Mouse (Mus musculus): Measurements from ENCODE around the gene Hhatl. TPM values are rescaled to one million over a fixed set of nuclear protein-coding genes. Genes with fewer than 3 reads are reported as not detected.

Gene Hhatl
- total and polyA plus RNA-seq, 3 experiments = 96.3 to 201 (median 111) TPM

DNA sequence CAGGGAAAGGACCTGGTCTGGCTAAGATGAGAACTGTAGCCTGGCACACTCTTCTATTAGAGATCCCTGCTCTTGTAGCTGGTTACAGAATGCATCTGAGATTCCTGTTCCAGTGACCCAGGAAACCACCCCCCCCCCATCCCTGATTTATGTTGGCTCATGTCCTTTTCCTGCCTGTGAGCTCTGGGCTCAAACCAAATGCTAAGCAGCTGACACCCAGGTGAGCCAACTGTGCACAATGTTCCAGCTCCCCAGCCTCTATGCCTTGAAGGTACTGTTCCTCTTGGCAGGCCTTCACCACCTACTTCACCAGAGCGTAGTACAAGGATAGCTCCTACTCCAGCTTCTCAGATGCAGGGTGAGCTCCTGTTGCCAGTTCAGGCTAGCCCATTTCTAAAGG lies 30.7 kb upstream of the Hhatl start:
- H3K36me3 ChIP-seq (ENCODE audit: control insufficient read depth, insufficient read depth, low read length) = no peaks in the 10 kb centered on the region
- peaks cover 10% of the 10 kb centered on the region for H3K4me1 ChIP-seq (ENCODE audit: control insufficient read depth, insufficient read depth, low read length)
- H3K27me3 ChIP-seq (ENCODE audit: control insufficient read depth, insufficient read depth, low read length) = no peaks in the 10 kb centered on the region
- 74% methylated on average over 1 of the region's 1 CpGs for WGBS
- TF ChIP-seq EP300 (IDR thresholded peaks at IDR 0.05; ENCODE audit: insufficient read depth, low read depth, low read length) (peak; percentile 73; the same call in 1 of the 2 replicates), CTCF (IDR thresholded peaks at IDR 0.05) (no peak), POLR2A (IDR thresholded peaks at IDR 0.05; ENCODE audit: insufficient read depth, low read depth, low read length) (no peak)
- DNase-seq = peak in 1 of 2 experiments; percentile 57
- intact Hi-C loops (cut with DNase I) = loop anchor here (5.0 kb wide), 2 partner anchors 46 to 66 kb away; partner anchors contain the start of genes Klhl40 and Zfp651
- H3K79me2 ChIP-seq (replicated peaks; ENCODE audit: control insufficient read depth, insufficient read depth, low read length) = no peaks in the 10 kb centered on the region
- no peak overlapping the region for H3K9ac ChIP-seq (ENCODE audit: low read depth, low read length)
- peak overlapping the region; percentile 59 for H3K27ac ChIP-seq
- no peak overlapping the region for H3K4me3 ChIP-seq

DNA sequence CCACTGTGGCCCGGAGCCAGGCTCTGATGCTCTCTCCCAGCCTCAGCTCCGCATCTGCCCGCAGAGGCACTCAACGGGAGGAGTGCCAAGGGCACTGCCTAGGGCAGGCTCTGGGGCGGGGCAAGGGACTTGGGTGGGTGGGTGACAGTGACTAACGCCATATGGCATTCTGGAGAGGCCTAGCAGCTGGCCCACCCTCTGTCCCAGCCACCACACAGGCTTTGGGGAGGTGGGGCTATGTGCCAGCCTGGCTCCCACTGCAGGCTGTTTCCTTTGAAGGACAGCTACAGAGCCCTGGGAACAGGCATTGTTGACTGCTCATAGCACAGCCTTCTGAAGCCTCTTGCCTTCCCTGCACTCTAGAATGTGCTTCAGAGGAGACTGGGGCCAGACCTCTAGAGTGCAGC lies 30.3 kb upstream of the Hhatl start:
- Histone ChIP-seq H3K27me3 (ENCODE audit: control insufficient read depth, insufficient read depth, low read length) (no peaks in the 10 kb centered on the region), H3K4me1 (ENCODE audit: control insufficient read depth, insufficient read depth, low read length) (peaks cover 10% of the 10 kb centered on the region), H3K9ac (ENCODE audit: low read depth, low read length) (no peak overlapping the region), H3K27ac (peak overlapping the region; percentile 59), H3K79me2 (replicated peaks; ENCODE audit: control insufficient read depth, insufficient read depth, low read length) (no peaks in the 10 kb centered on the region), H3K4me3 (no peak overlapping the region), H3K36me3 (ENCODE audit: control insufficient read depth, insufficient read depth, low read length) (no peaks in the 10 kb centered on the region)
- TF ChIP-seq CTCF (IDR thresholded peaks at IDR 0.05) (no peak), POLR2A (IDR thresholded peaks at IDR 0.05; ENCODE audit: insufficient read depth, low read depth, low read length) (no peak), EP300 (IDR thresholded peaks at IDR 0.05; ENCODE audit: insufficient read depth, low read depth, low read length) (no peak)
- DNase-seq = no peak
- 42% methylated on average over 6 of the region's 6 CpGs for WGBS
- intact Hi-C loops (cut with DNase I) = loop anchor here (5.0 kb wide), 2 partner anchors 45 to 65 kb away; partner anchors contain the start of genes Klhl40 and Zfp651

- H3K9ac ChIP-seq (ENCODE audit: low read depth, low read length) = no peak overlapping the region
- no peaks in the 10 kb centered on the region for H3K79me2 ChIP-seq (replicated peaks; ENCODE audit: control insufficient read depth, insufficient read depth, low read length)
- no peak overlapping the region for H3K27ac ChIP-seq
- H3K36me3 ChIP-seq (ENCODE audit: control insufficient read depth, insufficient read depth, low read length) = no peaks in the 10 kb centered on the region
- intact Hi-C loops (cut with DNase I) = loop anchor here (5.0 kb wide), 2 partner anchors 43 to 63 kb away; partner anchors contain the start of genes Klhl40 and Zfp651
- WGBS = 82% methylated on average over 5 of the region's 5 CpGs
- no peak for DNase-seq
- no peaks in the 10 kb centered on the region for H3K27me3 ChIP-seq (ENCODE audit: control insufficient read depth, insufficient read depth, low read length)
- TF ChIP-seq POLR2A (IDR thresholded peaks at IDR 0.05; ENCODE audit: insufficient read depth, low read depth, low read length) (no peak), EP300 (IDR thresholded peaks at IDR 0.05; ENCODE audit: insufficient read depth, low read depth, low read length) (no peak), CTCF (IDR thresholded peaks at IDR 0.05) (no peak)
- peaks cover 10% of the 10 kb centered on the region for H3K4me1 ChIP-seq (ENCODE audit: control insufficient read depth, insufficient read depth, low read length)
- H3K4me3 ChIP-seq = no peak overlapping the region
Measured at GRCm38 (mm10) chr9:121820765-121821164, 28.5 kb upstream of the Hhatl start.

DNA sequence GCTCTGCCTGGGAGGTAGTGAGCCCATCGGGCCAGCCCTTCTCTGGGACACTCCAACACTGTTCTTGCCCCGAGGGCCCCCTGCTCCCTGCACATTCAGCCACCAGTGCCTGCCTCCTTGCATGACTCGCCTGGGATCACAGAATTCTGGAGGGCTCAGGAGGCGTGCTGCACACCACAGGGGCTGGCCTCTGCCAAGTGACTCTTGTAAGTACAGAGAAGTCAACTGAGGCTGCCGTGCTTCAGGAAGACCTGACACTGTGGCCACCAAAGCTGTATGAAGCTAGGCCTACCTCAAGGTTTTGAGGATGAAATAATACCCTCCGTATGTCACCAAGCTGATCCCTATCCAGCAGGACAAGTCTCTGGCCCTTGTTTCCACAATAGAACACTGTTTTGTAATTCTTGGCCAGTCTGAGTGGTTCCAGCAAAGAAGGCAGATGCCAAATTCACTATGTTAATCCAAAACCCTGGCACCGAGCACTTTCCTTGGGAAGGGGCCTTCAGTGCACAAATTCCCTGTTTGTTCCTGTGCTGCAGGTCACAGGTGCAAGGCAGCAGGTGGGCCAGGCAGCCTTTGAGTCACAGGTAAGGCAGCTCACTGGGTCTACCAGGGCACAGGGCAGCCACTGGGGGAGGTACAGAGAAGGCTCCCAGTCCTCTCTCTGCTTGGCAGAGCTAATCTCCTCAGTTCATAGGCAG lies 27.6 kb upstream of the Hhatl start:
- no peak for TF ChIP-seq EP300 (IDR thresholded peaks at IDR 0.05; ENCODE audit: insufficient read depth, low read depth, low read length)
- no peak for TF ChIP-seq CTCF (IDR thresholded peaks at IDR 0.05)
- no peak for TF ChIP-seq POLR2A (IDR thresholded peaks at IDR 0.05; ENCODE audit: insufficient read depth, low read depth, low read length)
- WGBS = 55% methylated on average over 7 of the region's 7 CpGs
- Histone ChIP-seq H3K79me2 (replicated peaks; ENCODE audit: control insufficient read depth, insufficient read depth, low read length) (no peaks in the 10 kb centered on the region), H3K4me1 (ENCODE audit: control insufficient read depth, insufficient read depth, low read length) (peaks cover 10% of the 10 kb centered on the region), H3K27me3 (ENCODE audit: control insufficient read depth, insufficient read depth, low read length) (no peaks in the 10 kb centered on the region), H3K36me3 (ENCODE audit: control insufficient read depth, insufficient read depth, low read length) (no peaks in the 10 kb centered on the region), H3K9ac (ENCODE audit: low read depth, low read length) (no peak overlapping the region), H3K4me3 (no peak overlapping the region), H3K27ac (peak overlapping the region; percentile 31)
- intact Hi-C loops (cut with DNase I) = loop anchor here (5.0 kb wide), 2 partner anchors 43 to 63 kb away; partner anchors contain the start of genes Klhl40 and Zfp651
- no peak for DNase-seq

DNA sequence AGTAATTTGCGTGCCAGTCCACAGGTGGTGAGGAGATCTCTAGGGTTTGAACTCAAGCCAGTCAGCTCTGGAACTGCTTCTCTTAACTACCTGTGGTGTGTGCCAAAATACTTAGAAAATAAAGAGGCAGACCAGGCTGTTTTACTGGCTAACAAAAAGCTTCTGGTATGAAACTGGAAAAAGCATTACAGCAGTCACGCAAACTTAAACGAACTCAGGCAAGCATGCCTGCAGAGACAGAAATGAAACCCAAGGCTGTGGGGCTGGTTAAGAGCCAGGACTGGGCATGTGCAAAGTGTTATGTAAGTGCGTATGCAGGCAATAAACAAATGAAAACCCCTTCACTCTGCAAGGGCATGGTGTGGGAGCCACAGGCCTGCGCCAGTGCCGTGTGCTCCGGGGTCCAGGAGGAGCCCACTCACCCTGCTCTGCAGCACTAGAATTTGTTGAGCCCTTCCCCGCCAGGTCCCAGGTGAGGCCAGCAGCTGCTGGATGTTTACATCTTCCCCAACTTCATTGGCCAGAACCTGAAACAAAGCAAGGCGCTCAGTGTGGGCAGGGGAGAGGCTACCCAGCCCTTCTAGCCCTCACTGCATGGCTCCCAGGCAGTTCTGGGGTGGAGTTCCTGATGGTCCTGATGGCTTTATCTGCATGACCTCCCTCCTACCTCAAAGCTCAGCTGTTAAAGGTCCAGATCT lies 26.9 kb upstream of the Hhatl start:
- no peaks in the 10 kb centered on the region for H3K36me3 ChIP-seq (ENCODE audit: control insufficient read depth, insufficient read depth, low read length)
- intact Hi-C loops (cut with DNase I) = no loop called here
- no peak overlapping the region for H3K9ac ChIP-seq (ENCODE audit: low read depth, low read length)
- no peaks in the 10 kb centered on the region for H3K27me3 ChIP-seq (ENCODE audit: control insufficient read depth, insufficient read depth, low read length)
- 72% methylated on average over 9 of the region's 9 CpGs for WGBS
- H3K79me2 ChIP-seq (replicated peaks; ENCODE audit: control insufficient read depth, insufficient read depth, low read length) = no peaks in the 10 kb centered on the region
- peaks cover 10% of the 10 kb centered on the region for H3K4me1 ChIP-seq (ENCODE audit: control insufficient read depth, insufficient read depth, low read length)
- no peak for TF ChIP-seq CTCF (IDR thresholded peaks at IDR 0.05)
- 0 out of 2 replicates have a peak, but pooled peaks have one; percentile 29 for TF ChIP-seq EP300 (IDR thresholded peaks at IDR 0.05; ENCODE audit: insufficient read depth, low read depth, low read length)
- peak overlapping the region; percentile 31 for H3K27ac ChIP-seq
- no peak overlapping the region for H3K4me3 ChIP-seq
- DNase-seq = peak in 1 of 2 experiments; percentile 43

- no peak for DNase-seq
- H3K27me3 ChIP-seq (ENCODE audit: control insufficient read depth, insufficient read depth, low read length) = no peaks in the 10 kb centered on the region
- no peak for TF ChIP-seq CTCF (IDR thresholded peaks at IDR 0.05)
- TF ChIP-seq EP300 (IDR thresholded peaks at IDR 0.05; ENCODE audit: insufficient read depth, low read depth, low read length) = no peak
- TF ChIP-seq POLR2A (IDR thresholded peaks at IDR 0.05; ENCODE audit: insufficient read depth, low read depth, low read length) = no peak
- WGBS = 46% methylated on average over 6 of the region's 6 CpGs
- H3K79me2 ChIP-seq (replicated peaks; ENCODE audit: control insufficient read depth, insufficient read depth, low read length) = no peaks in the 10 kb centered on the region
- peaks cover 3% of the 10 kb centered on the region for H3K4me1 ChIP-seq (ENCODE audit: control insufficient read depth, insufficient read depth, low read length)
- H3K27ac ChIP-seq = no peak overlapping the region
- no peak overlapping the region for H3K9ac ChIP-seq (ENCODE audit: low read depth, low read length)
- intact Hi-C loops (cut with DNase I) = no loop called here
- no peaks in the 10 kb centered on the region for H3K36me3 ChIP-seq (ENCODE audit: control insufficient read depth, insufficient read depth, low read length)
- no peak overlapping the region for H3K4me3 ChIP-seq
Measured at GRCm38 (mm10) chr9:121815183-121815582, 22.9 kb upstream of the Hhatl start.
